Mouse (Mus musculus): ENCODE measurements around the gene Dmxl2. TPM values are rescaled to one million over a fixed set of nuclear protein-coding genes. Genes with fewer than 3 reads are reported as not detected.

Gene Dmxl2
- polyA plus RNA-seq, 1 experiment from 2014 or later: 27.1 TPM

DNA sequence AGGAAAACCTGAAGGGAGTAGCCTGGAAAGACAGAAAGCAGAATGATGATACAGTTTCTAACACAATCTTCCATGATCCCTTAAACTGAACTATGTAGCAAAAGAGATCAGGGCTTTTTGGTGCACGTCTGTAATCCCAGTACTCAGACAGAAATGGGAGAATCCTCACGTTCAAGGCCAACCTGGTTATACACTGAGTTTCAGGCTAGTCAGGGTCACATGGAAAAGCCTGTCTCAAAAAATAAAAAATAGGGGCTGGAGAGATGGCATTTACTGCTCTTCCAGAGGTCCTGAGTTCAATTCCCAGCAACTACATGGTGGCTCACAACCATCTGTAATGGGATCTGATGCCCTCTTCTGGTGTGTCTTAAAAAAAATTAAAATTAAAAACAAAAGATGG lies 11.0 kb downstream of the Dmxl2 start:
- Histone ChIP-seq H3K27ac (no peak overlapping the region), H3K4me3 (no peak overlapping the region), H3K27me3 (no peaks in the 10 kb centered on the region), H3K9ac (no peak overlapping the region), H3K36me3 (no peaks in the 10 kb centered on the region), H3K4me1 (no peaks in the 10 kb centered on the region), H3K4me2 (replicated peaks) (no peak overlapping the region), H3K9me3 (replicated peaks) (no peaks in the 10 kb centered on the region)
- WGBS: 94% methylated on average over 2 of the region's 2 CpGs
- no peak for ATAC-seq (ENCODE audit: low FRiP score)

DNA sequence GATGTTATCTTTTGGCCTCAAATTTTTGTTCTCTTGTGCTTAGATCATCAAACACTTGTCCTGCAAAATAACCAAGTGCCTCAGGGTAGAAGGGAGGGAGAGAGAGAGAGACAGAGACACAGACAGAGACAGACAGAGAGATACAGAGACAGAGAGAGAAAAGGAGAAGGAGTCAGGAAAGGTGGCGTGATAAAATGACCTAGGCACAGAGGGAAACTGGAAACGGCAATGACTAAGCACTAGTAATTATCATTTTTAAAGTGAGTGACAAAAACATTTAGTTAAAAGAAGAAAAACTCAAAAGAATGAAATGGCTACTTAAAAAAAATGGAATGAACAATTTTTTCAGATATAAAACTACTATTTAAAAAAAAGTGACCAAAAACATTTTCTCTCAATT lies 11.8 kb downstream of the Dmxl2 start:
- H3K27me3 ChIP-seq: no peaks in the 10 kb centered on the region
- H3K27ac ChIP-seq: no peak overlapping the region
- no peaks in the 10 kb centered on the region for H3K4me1 ChIP-seq
- H3K4me3 ChIP-seq: no peak overlapping the region
- no peaks in the 10 kb centered on the region for H3K9me3 ChIP-seq (replicated peaks)
- H3K4me2 ChIP-seq (replicated peaks): no peak overlapping the region
- 82% methylated on average over 2 of the region's 2 CpGs for WGBS
- no peak for ATAC-seq (ENCODE audit: low FRiP score)
- no peaks in the 10 kb centered on the region for H3K36me3 ChIP-seq
- no peak overlapping the region for H3K9ac ChIP-seq

DNA sequence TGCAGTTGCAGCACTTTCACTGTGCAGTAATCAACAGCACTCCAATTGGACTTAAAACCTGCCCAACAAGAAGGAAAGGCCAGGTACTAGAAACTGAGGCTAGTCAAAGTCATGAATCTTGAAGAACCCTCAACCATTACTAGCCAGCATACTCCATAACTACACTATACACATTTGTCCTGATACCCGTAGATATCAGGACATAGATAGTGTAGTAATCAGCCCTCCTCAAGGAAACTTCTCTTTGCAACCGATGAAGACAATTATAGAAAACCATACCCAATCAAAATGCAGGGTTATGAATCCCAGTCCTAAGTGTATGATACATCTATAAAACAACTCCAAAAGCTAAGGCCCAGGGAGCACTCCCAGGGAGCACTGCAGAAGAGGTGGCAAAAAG lies 16.5 kb downstream of the Dmxl2 start:
- H3K27me3 ChIP-seq: no peaks in the 10 kb centered on the region
- ATAC-seq (ENCODE audit: low FRiP score): no peak
- WGBS: 90% methylated on average over 2 of the region's 2 CpGs
- no peak overlapping the region for H3K4me3 ChIP-seq
- no peak overlapping the region for H3K27ac ChIP-seq
- H3K9ac ChIP-seq: no peak overlapping the region
- H3K36me3 ChIP-seq: no peaks in the 10 kb centered on the region
- no peak overlapping the region for H3K4me2 ChIP-seq (replicated peaks)
- no peaks in the 10 kb centered on the region for H3K9me3 ChIP-seq (replicated peaks)
- H3K4me1 ChIP-seq: no peaks in the 10 kb centered on the region

DNA sequence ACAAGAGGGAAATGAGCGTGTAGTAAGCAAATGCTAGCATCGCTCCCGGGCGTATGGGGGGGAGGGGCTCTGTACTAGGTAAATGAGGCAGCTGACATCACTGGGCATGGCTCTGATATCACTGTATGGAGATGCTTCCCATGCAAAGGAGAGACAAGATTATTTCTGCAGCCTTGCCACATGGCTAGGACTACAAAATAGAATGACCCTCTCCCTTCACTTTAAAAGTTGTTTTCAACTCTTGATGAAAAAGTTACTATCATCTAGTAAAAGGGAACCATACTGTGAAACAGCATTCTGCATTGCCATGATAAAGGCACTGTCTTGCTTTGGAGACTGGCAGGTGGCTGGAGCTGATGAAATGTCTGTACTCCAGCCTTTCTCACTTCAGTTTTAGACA lies 18.2 kb downstream of the Dmxl2 start:
- 57% methylated on average over 4 of the region's 4 CpGs for whole genome bisulfite sequencing
- Histone ChIP-seq H3K9me3 (replicated peaks) (no peaks in the 10 kb centered on the region), H3K27ac (no peak overlapping the region), H3K36me3 (no peaks in the 10 kb centered on the region), H3K4me1 (no peaks in the 10 kb centered on the region), H3K4me2 (replicated peaks) (no peak overlapping the region), H3K9ac (no peak overlapping the region), H3K27me3 (no peaks in the 10 kb centered on the region), H3K4me3 (no peak overlapping the region)
- no peak for ATAC-seq (ENCODE audit: low FRiP score)

DNA sequence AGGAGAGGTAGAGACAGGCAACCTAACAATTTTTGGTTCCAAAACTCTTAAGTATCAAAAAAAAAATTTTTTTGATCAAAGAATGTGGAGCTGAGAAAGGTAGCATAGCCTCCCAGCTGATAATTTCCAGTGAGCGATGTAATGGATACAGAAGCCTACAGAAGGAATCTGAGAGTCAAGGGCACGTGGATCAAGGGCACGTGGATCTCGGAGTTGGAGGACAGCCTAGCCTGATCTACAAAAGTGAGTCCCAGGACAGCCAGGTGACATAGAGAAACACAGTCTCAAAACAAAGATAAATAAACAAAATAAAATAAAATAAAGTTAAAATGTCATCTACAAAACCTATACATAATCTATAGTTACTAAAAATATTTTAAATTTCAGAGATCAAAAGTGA lies 18.7 kb downstream of the Dmxl2 start:
- Histone ChIP-seq H3K9ac (no peak overlapping the region), H3K9me3 (replicated peaks) (no peaks in the 10 kb centered on the region), H3K4me3 (no peak overlapping the region), H3K4me1 (no peaks in the 10 kb centered on the region), H3K27me3 (no peaks in the 10 kb centered on the region), H3K4me2 (replicated peaks) (no peak overlapping the region), H3K36me3 (no peaks in the 10 kb centered on the region), H3K27ac (no peak overlapping the region)
- ATAC-seq (ENCODE audit: low FRiP score): no peak
- WGBS: 87% methylated on average over 4 of the region's 4 CpGs

DNA sequence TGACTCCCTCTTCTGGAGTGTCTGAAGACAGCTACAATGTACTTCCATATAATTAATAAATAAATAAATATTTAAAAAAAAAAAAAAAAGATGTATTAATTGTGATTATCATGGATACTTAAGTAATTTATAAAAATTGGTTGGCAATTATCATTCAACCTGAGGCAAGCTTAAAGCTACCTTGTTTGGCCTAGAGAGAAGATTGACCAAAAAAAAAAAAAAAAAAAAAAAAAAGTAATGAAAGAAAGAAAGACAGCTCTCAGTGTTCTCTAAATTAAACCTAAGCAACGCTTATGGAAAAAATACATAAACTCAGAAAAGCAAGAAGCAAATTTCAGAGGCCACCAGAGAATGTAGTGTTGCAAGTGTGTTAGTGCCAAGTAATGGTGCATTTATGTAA lies 22.4 kb downstream of the Dmxl2 start:
- ATAC-seq (ENCODE audit: low FRiP score): no peak
- H3K4me3 ChIP-seq: no peak overlapping the region
- no peaks in the 10 kb centered on the region for H3K9me3 ChIP-seq (replicated peaks)
- H3K9ac ChIP-seq: no peak overlapping the region
- no peaks in the 10 kb centered on the region for H3K4me1 ChIP-seq
- H3K27me3 ChIP-seq: no peaks in the 10 kb centered on the region
- no peak overlapping the region for H3K27ac ChIP-seq
- 89% methylated on average over 1 of the region's 1 CpGs for WGBS
- H3K4me2 ChIP-seq (replicated peaks): no peak overlapping the region
- H3K36me3 ChIP-seq: no peaks in the 10 kb centered on the region

DNA sequence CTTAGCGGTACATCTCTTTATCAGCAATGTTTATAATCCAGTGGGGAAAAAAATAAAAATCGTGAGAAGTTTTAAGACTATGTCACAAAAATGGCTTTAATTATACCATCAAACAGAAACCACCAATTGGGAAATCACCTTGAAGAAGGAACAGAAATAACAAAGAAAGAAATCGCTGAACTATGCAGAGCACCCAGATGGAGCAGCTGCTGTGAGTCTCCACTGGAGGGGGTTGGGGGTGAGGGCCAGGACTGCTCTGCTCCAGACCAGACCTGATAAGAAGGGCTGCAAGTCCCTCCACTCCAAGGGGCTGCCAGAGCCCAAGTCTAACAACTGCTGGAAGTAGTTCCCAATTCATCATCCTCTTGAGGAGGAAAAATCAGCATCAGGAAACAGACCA lies 23.3 kb downstream of the Dmxl2 start:
- Histone ChIP-seq H3K9ac (no peak overlapping the region), H3K9me3 (replicated peaks) (no peaks in the 10 kb centered on the region), H3K27ac (no peak overlapping the region), H3K36me3 (no peaks in the 10 kb centered on the region), H3K4me2 (replicated peaks) (no peak overlapping the region), H3K27me3 (no peaks in the 10 kb centered on the region), H3K4me1 (no peaks in the 10 kb centered on the region), H3K4me3 (no peak overlapping the region)
- no peak for ATAC-seq (ENCODE audit: low FRiP score)
- WGBS: 76% methylated on average over 3 of the region's 3 CpGs

DNA sequence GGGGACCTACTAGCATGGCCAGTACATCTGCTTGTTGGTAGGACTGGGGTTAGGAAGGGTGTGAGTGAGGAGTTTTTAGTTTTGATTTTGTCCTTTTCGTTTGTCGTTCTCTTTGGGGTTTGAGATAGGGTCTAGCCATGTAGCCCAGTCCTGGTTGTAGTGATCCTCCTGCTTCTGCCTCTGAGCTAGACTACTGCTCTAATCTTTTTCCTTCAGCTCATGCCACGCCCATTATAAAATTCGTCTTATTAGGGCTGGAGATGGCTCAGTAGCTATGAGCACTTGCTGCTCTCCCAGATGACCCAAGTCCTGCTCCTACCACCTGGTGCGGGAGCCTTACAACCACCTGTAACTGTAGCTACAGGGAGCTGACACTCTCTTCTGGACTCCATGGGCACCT lies 26.9 kb downstream of the Dmxl2 start:
- ATAC-seq (ENCODE audit: low FRiP score): no peak
- no peaks in the 10 kb centered on the region for H3K9me3 ChIP-seq (replicated peaks)
- H3K4me3 ChIP-seq: no peak overlapping the region
- H3K4me2 ChIP-seq (replicated peaks): no peak overlapping the region
- H3K36me3 ChIP-seq: no peaks in the 10 kb centered on the region
- H3K9ac ChIP-seq: no peak overlapping the region
- 86% methylated on average over 5 of the region's 5 CpGs for WGBS
- H3K4me1 ChIP-seq: no peaks in the 10 kb centered on the region
- H3K27me3 ChIP-seq: no peaks in the 10 kb centered on the region
- no peak overlapping the region for H3K27ac ChIP-seq

DNA sequence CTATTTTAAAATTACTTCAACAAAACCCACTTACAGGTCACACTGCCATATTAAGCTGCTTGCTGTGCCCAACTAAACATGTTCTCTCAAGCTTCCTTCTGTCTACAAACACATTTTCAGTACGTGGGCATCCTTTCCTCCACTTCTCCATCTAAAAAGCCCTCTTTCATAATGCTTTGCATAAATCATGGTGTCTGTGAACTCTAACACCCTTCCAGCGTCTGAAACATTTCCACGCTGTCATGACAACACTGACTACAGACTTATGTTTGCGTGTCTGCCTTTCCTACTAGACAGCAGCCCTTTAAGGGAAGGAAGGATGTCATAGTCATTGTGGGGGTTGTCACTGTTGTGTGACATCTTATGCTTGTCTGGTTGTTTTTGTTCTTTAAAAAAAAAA lies 27.4 kb downstream of the Dmxl2 start:
- Histone ChIP-seq H3K9me3 (replicated peaks) (no peaks in the 10 kb centered on the region), H3K27ac (no peak overlapping the region), H3K4me2 (replicated peaks) (no peak overlapping the region), H3K4me1 (no peaks in the 10 kb centered on the region), H3K36me3 (no peaks in the 10 kb centered on the region), H3K27me3 (no peaks in the 10 kb centered on the region), H3K4me3 (no peak overlapping the region), H3K9ac (no peak overlapping the region)
- no peak for ATAC-seq (ENCODE audit: low FRiP score)
- WGBS: 63% methylated on average over 4 of the region's 4 CpGs

DNA sequence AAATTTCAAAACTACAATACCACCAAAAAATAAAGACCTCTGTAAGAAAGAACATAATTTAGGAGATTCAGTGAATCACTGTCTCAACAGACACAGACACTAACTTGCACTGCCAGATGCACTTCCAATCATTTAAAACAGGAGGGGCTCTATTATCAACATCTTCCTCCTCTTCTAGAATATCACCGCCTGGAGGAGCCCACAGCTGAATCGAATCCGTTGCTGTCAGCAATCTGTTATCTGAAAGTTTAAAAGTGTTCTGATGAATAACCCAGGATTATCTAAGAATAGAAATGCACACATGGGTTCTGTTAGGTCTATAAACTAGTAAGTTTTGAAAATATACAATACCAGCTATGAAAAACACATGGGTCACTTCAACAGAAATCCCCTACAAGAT lies 28.6 kb downstream of the Dmxl2 start:
- ATAC-seq (ENCODE audit: low FRiP score): no peak
- Histone ChIP-seq H3K27me3 (no peaks in the 10 kb centered on the region), H3K4me3 (no peak overlapping the region), H3K4me2 (replicated peaks) (no peak overlapping the region), H3K9me3 (replicated peaks) (no peaks in the 10 kb centered on the region), H3K27ac (no peak overlapping the region), H3K9ac (no peak overlapping the region), H3K4me1 (no peaks in the 10 kb centered on the region), H3K36me3 (no peaks in the 10 kb centered on the region)
- 70% methylated on average over 3 of the region's 3 CpGs for WGBS

DNA sequence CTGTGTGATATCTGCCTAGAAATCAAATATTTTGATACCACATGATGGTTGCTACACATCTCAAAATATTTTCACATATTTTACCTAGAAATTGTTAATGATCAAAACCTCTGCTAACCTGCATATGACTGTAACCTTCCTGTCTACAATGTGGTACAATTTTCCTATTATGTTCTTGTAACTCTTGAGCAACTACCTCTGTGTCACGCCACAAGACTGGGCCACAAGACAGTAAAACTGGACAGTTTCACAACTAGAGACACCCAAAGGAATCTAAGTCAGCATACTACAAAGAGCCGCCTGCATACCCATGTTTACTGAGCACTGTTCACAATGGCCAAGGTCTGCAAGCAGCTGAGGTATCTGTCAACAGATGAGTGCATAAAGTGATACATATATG lies 32.1 kb downstream of the Dmxl2 start:
- no peak overlapping the region for H3K4me3 ChIP-seq
- no peak for ATAC-seq (ENCODE audit: low FRiP score)
- WGBS: 88% methylated on average over 2 of the region's 2 CpGs

DNA sequence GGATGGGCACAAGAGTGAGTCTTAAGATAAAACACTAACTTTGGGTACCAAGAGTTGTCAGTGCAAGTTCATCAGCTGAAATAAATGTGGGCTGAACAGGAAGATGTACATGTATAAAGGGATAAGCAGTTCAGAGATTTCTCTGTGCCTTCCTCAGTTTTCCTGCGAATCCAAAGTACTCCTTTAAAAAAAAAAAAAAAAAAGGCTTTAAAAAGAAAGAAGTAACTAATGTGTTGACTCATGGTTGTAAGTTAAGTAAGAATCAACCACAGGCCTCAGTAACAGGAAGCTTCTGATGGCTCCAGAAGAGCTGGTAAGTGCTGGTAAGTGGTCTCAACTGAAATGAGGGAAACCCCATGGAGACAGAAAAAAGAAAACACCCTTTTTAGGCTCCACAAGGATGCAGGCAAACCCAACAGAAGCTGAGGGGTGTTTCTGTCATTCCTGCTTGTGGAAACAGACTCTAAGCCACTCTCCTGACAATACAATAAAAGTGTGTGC lies 33.9 kb downstream of the Dmxl2 start:
- Histone ChIP-seq H3K27ac (no peak overlapping the region), H3K4me2 (replicated peaks) (no peak overlapping the region), H3K36me3 (0 out of 2 replicates have a peak, but pooled peaks cover 4% of the 10 kb centered on the region), H3K4me3 (no peak overlapping the region), H3K27me3 (no peaks in the 10 kb centered on the region), H3K9me3 (replicated peaks) (no peaks in the 10 kb centered on the region), H3K9ac (no peak overlapping the region), H3K4me1 (no peaks in the 10 kb centered on the region)
- WGBS: 93% methylated on average over 1 of the region's 1 CpGs
- no peak for ATAC-seq (ENCODE audit: low FRiP score)

More for the DNA sequence above, 32.1 kb downstream of the Dmxl2 start:
- H3K9me3 ChIP-seq (replicated peaks): no peaks in the 10 kb centered on the region
- H3K9ac ChIP-seq: no peak overlapping the region
- H3K4me2 ChIP-seq (replicated peaks): no peak overlapping the region
- H3K36me3 ChIP-seq: 0 out of 2 replicates have a peak, but pooled peaks cover 4% of the 10 kb centered on the region
- no peak overlapping the region for H3K27ac ChIP-seq
- H3K27me3 ChIP-seq: no peaks in the 10 kb centered on the region
- H3K4me1 ChIP-seq: no peaks in the 10 kb centered on the region

DNA sequence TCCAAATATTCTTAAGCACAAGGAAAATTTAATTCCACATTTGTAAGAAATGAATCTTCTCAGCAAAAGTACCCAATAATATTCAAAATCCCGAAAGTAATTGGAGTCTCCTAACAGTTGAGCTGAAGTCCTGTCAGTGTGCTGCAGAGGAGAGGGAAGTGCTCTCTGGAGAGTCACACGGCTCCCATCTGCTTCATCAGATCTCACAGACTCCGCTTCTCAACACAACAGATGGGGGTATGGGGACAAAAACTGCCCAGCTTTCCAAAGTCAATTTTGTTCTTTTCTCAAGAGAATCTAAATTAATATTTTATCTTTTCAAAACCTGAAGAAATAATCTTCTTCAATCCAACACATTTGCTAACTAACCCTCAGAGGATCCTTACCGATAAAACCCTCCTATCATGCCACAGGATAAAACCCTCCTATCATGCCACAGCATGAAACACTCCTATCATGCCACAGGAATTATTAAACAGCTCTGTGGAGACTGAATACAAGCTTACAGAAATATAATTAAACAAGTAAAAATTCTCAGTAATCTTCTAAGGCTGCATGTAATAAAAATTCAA lies 37.9 kb downstream of the Dmxl2 start:
- H3K4me2 ChIP-seq (replicated peaks): no peak overlapping the region
- H3K36me3 ChIP-seq: 0 out of 2 replicates have a peak, but pooled peaks cover 4% of the 10 kb centered on the region
- no peak overlapping the region for H3K9ac ChIP-seq
- no peak for ATAC-seq (ENCODE audit: low FRiP score)
- H3K27me3 ChIP-seq: no peaks in the 10 kb centered on the region
- no peak overlapping the region for H3K27ac ChIP-seq
- H3K9me3 ChIP-seq (replicated peaks): no peaks in the 10 kb centered on the region
- WGBS: 61% methylated on average over 4 of the region's 4 CpGs
- H3K4me3 ChIP-seq: no peak overlapping the region
- no peaks in the 10 kb centered on the region for H3K4me1 ChIP-seq
